Mouse (Mus musculus) heart, postnatal 14 days (tissue): Measurements from ENCODE around the gene Fam240a. TPM values are rescaled to one million over a fixed set of nuclear protein-coding genes. Genes with fewer than 3 reads are reported as not detected.
A peak's percentile ranks its signal among the peaks of the same experiment; 100 is the strongest.

ENCODE experiments used
- DNase-seq, 2 experiments: peaks; one replicate each; pipeline ENCODE4 v3.0.0; 2021 to 2022
- intact Hi-C: fragments of 180-260 bp; cut with DNase I; formaldehyde crosslinking; loops from one replicate; pipeline ENCODE4 v1.15.1; 2025
- long read RNA-seq, 2 experiments: library from polyadenylated mRNA; stranded (forward); transcript quantifications; one replicate each; pipeline ENCODE4 v2.0.0; 2021
- total RNA-seq, 2 experiments: library from RNA; stranded (reverse); gene quantifications; 2 replicates each; pipeline ENCODE4 v1.2.3; 2021

The Fam240a gene
- not detected for total RNA-seq
- long read RNA-seq, experiment 1, result 0 reads
- long read RNA-seq, experiment 2, result 0 reads

DNA sequence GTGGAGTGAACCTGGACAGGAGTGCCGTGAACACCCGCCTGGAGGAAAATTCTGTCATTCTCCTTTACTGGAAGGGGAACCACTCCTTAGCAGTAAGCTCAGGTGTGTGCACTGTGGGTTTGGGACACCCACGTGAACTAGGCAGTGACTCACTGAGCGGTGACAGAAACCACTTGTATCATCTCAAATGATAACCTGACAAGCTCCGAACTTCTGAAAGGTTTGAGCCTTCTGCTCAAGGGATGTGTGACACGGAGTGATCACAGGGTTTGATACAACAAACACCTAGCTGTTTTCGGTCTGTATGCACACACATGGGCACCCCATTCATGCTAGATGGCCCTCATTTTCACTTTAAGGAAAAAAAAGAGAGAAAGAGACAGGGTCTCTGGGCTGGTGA lies at the start of gene Fam240a:
Gene Fam240a (minus strand): TSS at position 76 of the 400 bp plus-strand sequence.
- no peak for DNase-seq

GRCm38 (mm10) chr9:110965910-110966231 lies 49.2 kb upstream of the Fam240a start:
- intact Hi-C loops, result no loop called here
- no peak for DNase-seq

More for the DNA sequence above, at the start of gene Fam240a:
- intact Hi-C loops, result loop anchor here (2.0 kb wide), 1 partner anchor 34 kb away; no protein-coding TSS in a partner anchor

GRCm38 (mm10) chr9:110965062-110965909 lies 48.6 kb upstream of the Fam240a start:
- intact Hi-C loops, result no loop called here
- no peak for DNase-seq

- DNase-seq, result peak; percentile 38 to 51
- intact Hi-C loops, result no loop called here
These were observed 47.0 kb upstream of the Fam240a start for GRCm38 (mm10) chr9:110963566-110964115.

DNA sequence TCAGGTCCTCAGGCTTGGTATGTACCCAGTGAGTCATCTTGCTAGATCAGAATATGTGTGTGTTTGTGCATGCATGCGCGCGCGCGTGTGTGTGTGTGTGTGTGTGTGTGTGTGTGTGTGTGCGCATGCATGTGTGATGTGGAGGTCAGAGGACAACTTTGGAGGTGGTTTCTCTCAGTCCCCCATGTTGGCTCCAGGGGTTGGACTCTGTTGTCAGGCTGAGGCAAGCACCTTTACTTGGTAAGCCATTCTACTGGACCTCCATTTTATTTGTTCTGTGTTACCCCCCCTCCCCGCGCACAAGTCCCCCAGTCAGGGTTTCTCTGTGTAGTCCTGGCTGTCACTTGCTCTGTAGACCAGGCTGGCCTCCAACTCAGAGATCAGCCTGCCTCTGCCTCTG lies 44.7 kb upstream of the Fam240a start:
- DNase-seq, result no peak
- intact Hi-C loops, result no loop called here

- DNase-seq, result no peak
- intact Hi-C loops, result no loop called here
These were observed 43.8 kb upstream of the Fam240a start for GRCm38 (mm10) chr9:110960230-110961149.

DNA sequence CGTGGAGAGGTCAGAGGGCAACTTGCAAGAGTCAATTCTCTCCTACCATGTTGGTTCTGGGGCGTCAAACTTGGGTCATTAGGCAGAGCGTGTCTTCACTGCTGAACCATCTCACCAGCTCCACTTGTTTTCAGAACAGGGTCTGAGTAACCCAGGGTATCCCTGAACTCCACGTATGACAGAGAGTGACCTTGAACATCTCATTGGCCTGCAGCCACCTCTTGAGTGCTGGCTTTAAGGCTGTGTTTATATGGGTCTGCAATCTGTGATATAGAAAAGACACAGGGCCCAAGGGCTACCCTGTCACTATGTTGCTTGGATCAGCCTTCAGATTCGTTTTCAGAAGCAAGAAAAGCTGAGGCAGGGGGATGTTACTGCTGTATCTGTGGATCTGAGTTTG lies 43.0 kb upstream of the Fam240a start:
- no peak for DNase-seq
- intact Hi-C loops, result loop anchor here (10.0 kb wide), 1 partner anchor 545 kb away; the partner anchor contains the start of gene Ngp

GRCm38 (mm10) chr9:110955962-110956361 lies 39.3 kb upstream of the Fam240a start:
- intact Hi-C loops, result loop anchor here (2.0 to 10.0 kb wide), 2 partner anchors 33 to 541 kb away; partner anchors contain the start of gene Ngp
- DNase-seq, result peak; percentile 44 to 49

- DNase-seq, result no peak
- intact Hi-C loops, result loop anchor here (2.0 to 10.0 kb wide), 4 partner anchors 32 to 540 kb away; partner anchors contain the start of gene Ngp
These were observed 38.2 kb upstream of the Fam240a start for GRCm38 (mm10) chr9:110954681-110955445.

DNA sequence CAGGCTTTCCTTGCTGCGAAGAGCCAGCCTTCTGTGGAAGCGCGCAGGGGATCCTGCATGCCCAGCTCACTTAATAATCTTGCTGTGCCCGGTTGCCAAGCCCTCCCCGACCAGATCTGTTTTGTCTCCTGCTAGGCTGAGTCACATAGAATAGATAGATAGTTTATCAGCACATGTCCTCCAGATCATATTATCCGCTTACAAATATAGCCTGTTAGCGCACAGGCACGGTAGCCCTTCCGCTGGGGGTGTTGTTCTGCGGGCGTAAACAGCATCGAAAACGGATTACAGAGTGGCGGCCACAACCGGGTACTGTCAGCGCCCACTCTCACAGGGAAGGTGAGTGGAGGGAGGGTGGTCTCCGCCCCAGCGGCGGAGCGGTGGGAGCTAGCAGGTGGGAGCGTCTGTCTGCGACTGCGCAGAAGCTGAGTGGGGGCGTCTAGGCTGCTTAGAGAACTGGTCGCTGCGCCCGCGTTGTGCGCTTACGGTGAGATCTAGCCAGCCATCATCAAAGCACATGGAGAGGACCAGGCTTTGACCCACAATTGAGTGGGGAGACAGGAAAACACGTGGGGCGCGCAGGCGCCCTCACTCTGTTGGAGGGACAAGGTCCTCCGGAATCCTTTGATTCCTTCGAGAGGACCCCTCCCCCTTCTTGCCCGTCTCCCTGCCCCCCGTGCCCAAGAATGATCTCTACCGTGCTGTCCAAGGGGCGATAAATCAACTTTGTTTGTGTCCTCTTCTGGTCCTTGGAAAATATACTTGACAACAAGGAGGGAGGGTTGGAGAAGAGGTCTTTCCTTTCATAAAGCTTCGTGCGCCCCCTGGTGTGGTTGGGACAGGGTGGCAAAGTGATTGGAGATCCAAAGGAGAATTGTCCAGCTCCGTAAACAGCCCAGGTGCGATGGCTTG lies 37.1 kb upstream of the Fam240a start:
- intact Hi-C loops, result loop anchor here (2.0 to 10.0 kb wide), 4 partner anchors 31 to 539 kb away; partner anchors contain the start of gene Ngp
- peak; percentile 78 to 83 for DNase-seq

DNA sequence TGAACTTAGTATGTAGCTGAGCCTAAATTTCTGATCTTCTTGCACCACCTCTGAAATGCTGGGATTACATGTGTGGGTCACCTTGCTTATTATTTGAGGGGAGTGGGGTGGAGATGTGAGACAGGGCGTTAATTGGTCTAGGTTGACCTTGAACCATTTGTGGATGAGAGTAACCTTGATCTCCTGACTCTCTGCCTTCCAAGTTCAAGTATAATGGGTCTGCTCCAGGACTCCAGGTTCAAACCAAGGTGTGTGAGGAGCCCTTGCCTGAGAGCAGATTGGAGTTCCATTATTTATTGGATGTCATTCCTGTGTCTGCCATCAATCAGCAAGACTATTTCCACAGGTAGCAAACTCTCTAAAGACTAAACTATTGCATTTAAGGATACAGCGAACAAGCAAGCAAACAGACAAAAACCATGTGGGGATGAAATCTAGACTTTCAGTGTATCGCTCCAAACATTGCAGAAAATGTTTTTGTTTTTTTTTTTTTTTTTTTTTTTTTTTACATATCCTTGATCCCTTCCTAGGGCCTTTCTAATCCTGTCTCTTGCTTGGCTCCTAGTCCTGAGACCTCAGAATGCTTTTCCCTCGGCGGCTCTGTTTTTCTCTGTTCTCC lies 36.4 kb upstream of the Fam240a start:
- intact Hi-C loops, result loop anchor here (5.0 to 10.0 kb wide), 3 partner anchors 171 to 538 kb away; partner anchors contain the start of gene Ngp
- DNase-seq, result no peak

DNA sequence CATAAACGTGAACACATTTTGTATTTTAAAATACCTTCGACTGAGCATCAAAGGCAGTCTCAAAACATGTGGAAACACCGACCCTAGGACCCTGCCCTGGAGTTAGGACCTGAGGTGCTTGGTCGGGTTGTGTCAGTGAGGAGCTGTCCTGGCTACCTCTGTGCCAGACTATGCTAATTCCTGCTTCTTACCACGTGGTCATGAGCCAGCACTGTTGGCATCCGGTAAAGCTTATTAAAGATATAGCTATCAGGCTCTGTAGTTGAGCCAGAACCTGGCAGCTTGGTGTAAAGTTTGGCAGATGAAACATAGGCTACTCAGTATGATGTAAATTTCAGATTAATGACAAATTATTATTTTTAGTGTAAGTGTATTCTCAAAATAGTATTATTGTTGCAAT lies 35.7 kb upstream of the Fam240a start:
- no peak for DNase-seq
- intact Hi-C loops, result loop anchor here (5.0 to 10.0 kb wide), 3 partner anchors 170 to 538 kb away; partner anchors contain the start of gene Ngp

DNA sequence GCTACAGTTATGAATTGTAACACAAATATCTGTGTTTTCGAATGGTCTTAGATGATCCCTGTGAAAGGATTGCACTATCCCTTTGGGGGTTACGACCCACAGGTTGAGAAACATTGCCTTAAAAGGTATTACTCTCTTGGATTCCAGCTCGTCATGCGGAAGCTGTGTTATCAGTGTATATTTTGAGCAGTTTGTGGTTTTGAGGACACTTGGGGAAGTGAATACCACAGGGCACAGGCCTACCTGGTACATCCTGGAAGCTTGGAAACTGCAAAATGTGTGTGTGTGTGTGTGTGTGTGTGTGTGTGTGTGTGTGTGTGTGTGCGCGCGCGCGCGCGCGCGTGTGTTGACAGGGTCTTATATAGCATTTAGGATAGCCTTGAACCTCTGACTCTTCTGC lies 35.2 kb upstream of the Fam240a start:
- DNase-seq, result no peak
- intact Hi-C loops, result loop anchor here (5.0 to 10.0 kb wide), 3 partner anchors 170 to 537 kb away; partner anchors contain the start of gene Ngp

DNA sequence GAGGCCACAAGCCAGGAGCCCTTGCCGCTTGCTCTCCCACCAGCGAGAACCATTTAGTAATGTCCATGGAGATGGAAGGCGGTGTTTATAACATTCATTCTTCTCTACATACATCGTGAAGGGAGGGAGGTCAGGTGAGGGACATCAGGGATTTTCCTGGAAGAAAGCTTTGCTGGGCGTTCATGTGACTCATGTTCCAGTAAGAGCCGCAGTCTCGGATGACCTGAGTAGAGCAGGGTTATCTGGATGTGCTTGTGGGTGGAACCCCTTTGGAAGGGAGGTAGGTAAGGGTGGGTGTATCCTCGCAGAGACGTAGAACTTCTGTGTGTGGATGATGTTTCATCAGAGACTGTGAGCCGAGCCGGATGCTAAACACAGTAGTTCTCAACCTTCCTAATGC lies 34.7 kb upstream of the Fam240a start, which contains the start of gene Lrrc2:
Gene Lrrc2 (plus strand): TSS at position 149 of the 400 bp plus-strand sequence.
- DNase-seq, result no peak
- intact Hi-C loops, result loop anchor here (5.0 to 10.0 kb wide), 3 partner anchors 169 to 537 kb away; partner anchors contain the start of gene Ngp

DNA sequence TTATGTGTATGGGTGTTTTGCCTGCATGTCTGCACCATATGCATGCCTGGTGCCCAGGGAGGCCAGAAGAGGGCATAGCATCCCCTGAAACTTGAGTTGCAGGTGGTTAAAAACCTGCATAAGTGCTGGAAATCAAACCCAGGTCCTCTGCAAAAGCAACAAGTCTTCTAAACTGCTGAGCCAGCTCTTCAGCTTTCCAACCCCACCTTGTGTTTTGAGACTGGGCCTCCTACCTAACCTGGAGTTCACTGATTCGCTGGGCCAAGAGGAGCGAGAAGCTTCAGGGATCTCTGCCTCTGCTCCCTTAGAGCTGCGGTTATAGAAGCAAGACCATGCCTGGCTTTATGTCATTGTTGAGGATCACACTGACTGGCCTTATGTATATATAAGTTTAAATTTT lies 33.4 kb upstream of the Fam240a start:
- no peak for DNase-seq
- intact Hi-C loops, result loop anchor here (5.0 to 10.0 kb wide), 3 partner anchors 168 to 535 kb away; partner anchors contain the start of gene Ngp

- intact Hi-C loops, result no loop called here
- no peak for DNase-seq
These were observed 32.2 kb upstream of the Fam240a start for GRCm38 (mm10) chr9:110948813-110949310.

GRCm38 (mm10) chr9:110947900-110948299 lies 31.2 kb upstream of the Fam240a start:
- no peak for DNase-seq
- intact Hi-C loops, result no loop called here

- intact Hi-C loops, result no loop called here
- DNase-seq, result no peak
These were observed 30.6 kb upstream of the Fam240a start for GRCm38 (mm10) chr9:110947261-110947661.
